Mouse (Mus musculus): ENCODE results near the gene Satb1. TPM values are rescaled to one million over a fixed set of nuclear protein-coding genes. Genes with fewer than 3 reads are reported as not detected.

Gene Satb1
- polyA plus RNA-seq, 1 experiment, result 873 TPM

DNA sequence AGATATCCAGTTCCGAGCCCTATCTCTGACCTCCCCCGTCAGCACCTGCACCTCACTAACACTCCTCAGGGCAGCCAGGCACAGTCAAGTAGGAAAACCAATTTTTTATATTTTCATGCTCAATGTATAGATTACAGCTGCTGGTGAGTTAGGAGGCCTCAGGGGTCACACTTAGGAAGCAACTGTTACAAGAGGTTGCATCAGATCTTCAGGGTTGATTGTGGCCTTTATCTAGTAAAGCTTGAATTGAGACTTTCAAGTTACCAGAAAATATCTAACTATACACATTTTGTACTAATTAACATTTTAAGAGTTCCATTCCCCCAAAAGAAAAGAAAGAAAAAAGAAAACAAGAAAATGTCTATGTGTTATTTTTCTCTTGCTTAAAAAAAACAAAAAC is 47.0 kb downstream of the Satb1 start:
- Histone ChIP-seq H3K27ac (ENCODE audit: control insufficient read depth, insufficient read depth, low read length) (no peak overlapping the region), H3K36me3 (ENCODE audit: control insufficient read depth, insufficient read depth, low read length) (peaks cover 95% of the 10 kb centered on the region), H3K4me1 (replicated peaks; ENCODE audit: control insufficient read depth, insufficient read depth, low read length) (peaks cover 3% of the 10 kb centered on the region; the same call in 1 of the 2 replicates), H3K27me3 (ENCODE audit: control insufficient read depth, insufficient read depth, low read length) (no peaks in the 10 kb centered on the region), H3K4me3 (ENCODE audit: control insufficient read depth, insufficient read depth, low read length) (no peak overlapping the region)
- no peak for DNase-seq
- no peak for TF ChIP-seq POLR2A (IDR thresholded peaks at IDR 0.05; ENCODE audit: control insufficient read depth, extremely low read depth, insufficient read depth, low read length, poor library complexity)
- no peak for TF ChIP-seq CTCF (IDR thresholded peaks at IDR 0.05; ENCODE audit: borderline replicate concordance, control insufficient read depth, extremely low read depth, insufficient read depth, low read length, poor library complexity)
- 96% methylated on average over 2 of the region's 2 CpGs for WGBS

DNA sequence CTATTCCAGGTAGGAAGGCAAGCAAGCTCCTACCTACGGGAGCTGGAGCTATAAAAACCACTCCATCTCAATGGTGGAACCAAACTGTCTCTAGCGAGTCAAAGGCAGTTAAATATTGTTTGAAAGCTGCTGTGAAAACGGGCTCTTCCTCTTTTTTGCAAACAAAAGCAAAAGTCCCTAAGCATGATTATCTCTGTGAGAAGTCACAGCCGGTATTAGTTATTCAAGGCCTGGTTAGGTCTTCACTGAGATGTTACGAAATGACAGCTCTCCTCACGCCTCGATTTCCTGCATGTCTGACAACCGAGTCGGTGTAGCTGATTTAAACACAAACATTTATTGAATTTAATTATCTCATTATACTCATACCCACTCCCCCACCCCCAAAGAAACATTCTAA is 48.2 kb downstream of the Satb1 start:
- H3K27ac ChIP-seq (ENCODE audit: control insufficient read depth, insufficient read depth, low read length), result no peak overlapping the region
- no peaks in the 10 kb centered on the region for H3K27me3 ChIP-seq (ENCODE audit: control insufficient read depth, insufficient read depth, low read length)
- peaks cover 3% of the 10 kb centered on the region; the same call in 1 of the 2 replicates for H3K4me1 ChIP-seq (replicated peaks; ENCODE audit: control insufficient read depth, insufficient read depth, low read length)
- TF ChIP-seq CTCF (IDR thresholded peaks at IDR 0.05; ENCODE audit: borderline replicate concordance, control insufficient read depth, extremely low read depth, insufficient read depth, low read length, poor library complexity), result no peak
- TF ChIP-seq POLR2A (IDR thresholded peaks at IDR 0.05; ENCODE audit: control insufficient read depth, extremely low read depth, insufficient read depth, low read length, poor library complexity), result no peak
- no peak overlapping the region for H3K4me3 ChIP-seq (ENCODE audit: control insufficient read depth, insufficient read depth, low read length)
- WGBS, result 62% methylated on average over 9 of the region's 9 CpGs
- DNase-seq, result no peak
- H3K36me3 ChIP-seq (ENCODE audit: control insufficient read depth, insufficient read depth, low read length), result peaks cover 95% of the 10 kb centered on the region

DNA sequence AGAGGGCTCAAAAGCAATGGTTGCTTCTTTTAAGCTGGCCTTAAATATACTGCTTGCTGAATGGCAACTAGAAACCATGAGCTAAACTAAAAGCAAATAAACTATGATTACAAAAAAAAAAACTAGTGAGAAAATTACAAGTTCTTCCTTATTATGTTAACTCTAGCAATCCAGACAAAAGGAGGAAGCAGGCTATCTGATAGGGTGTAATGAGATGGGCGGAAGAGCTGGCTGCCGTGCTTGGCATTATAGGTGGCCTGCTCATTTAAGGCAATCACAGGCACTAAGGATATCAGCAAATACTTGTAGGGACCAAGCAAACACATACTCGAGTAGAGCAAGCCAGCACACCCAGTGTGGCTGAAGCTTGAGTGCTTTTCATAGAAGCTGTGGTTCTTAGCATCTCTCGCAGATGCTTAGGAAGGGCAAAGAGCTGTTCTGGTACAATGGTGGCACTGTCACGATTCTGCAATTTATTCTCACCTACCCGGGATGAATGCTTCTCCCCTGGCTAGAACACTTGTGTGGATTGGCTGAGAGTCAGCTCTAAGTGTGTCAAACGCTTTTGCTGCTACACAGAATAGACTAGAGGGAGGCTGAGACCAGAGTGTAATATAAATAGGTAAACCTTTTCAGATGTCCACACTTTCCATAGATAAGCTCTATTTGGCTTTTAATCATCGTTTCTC is 49.4 kb downstream of the Satb1 start:
- peaks cover 95% of the 10 kb centered on the region for H3K36me3 ChIP-seq (ENCODE audit: control insufficient read depth, insufficient read depth, low read length)
- H3K27ac ChIP-seq (ENCODE audit: control insufficient read depth, insufficient read depth, low read length), result peak overlapping the region; percentile 20; the same call in 1 of the 2 replicates
- WGBS, result 92% methylated on average over 8 of the region's 8 CpGs
- H3K4me3 ChIP-seq (ENCODE audit: control insufficient read depth, insufficient read depth, low read length), result no peak overlapping the region
- TF ChIP-seq POLR2A (IDR thresholded peaks at IDR 0.05; ENCODE audit: control insufficient read depth, extremely low read depth, insufficient read depth, low read length, poor library complexity), result no peak
- no peak for TF ChIP-seq CTCF (IDR thresholded peaks at IDR 0.05; ENCODE audit: borderline replicate concordance, control insufficient read depth, extremely low read depth, insufficient read depth, low read length, poor library complexity)
- no peak for DNase-seq
- H3K27me3 ChIP-seq (ENCODE audit: control insufficient read depth, insufficient read depth, low read length), result no peaks in the 10 kb centered on the region
- H3K4me1 ChIP-seq (replicated peaks; ENCODE audit: control insufficient read depth, insufficient read depth, low read length), result 0 out of 2 replicates have a peak, but pooled peaks cover 3% of the 10 kb centered on the region

DNA sequence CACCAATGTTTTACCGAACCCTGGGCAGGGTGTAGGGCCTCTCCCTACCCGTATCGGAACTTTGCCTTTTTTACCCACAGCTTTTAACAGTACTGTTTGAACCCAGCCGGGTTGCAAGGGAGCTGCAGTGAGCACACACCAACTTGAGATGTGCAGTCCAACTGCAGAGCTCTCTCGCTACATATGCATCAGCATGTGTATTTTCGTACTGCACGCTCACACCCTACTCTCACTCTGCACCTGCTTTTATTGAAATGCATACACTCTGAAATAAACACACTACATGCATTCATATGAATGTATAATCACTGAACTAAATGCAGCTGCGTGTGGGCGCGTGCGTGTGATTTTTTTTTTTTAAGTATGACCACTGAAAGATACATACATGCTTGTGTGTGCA is 53.1 kb downstream of the Satb1 start:
- Histone ChIP-seq H3K36me3 (ENCODE audit: control insufficient read depth, insufficient read depth, low read length) (peaks cover 100% of the 10 kb centered on the region), H3K27ac (ENCODE audit: control insufficient read depth, insufficient read depth, low read length) (peak overlapping the region; percentile 27; the same call in 1 of the 2 replicates), H3K4me1 (replicated peaks; ENCODE audit: control insufficient read depth, insufficient read depth, low read length) (0 out of 2 replicates have a peak, but pooled peaks cover 2% of the 10 kb centered on the region), H3K4me3 (ENCODE audit: control insufficient read depth, insufficient read depth, low read length) (no peak overlapping the region), H3K27me3 (ENCODE audit: control insufficient read depth, insufficient read depth, low read length) (no peaks in the 10 kb centered on the region)
- WGBS, result 95% methylated on average over 11 of the region's 11 CpGs
- TF ChIP-seq CTCF (IDR thresholded peaks at IDR 0.05; ENCODE audit: borderline replicate concordance, control insufficient read depth, extremely low read depth, insufficient read depth, low read length, poor library complexity), result no peak
- no peak for TF ChIP-seq POLR2A (IDR thresholded peaks at IDR 0.05; ENCODE audit: control insufficient read depth, extremely low read depth, insufficient read depth, low read length, poor library complexity)
- no peak for DNase-seq

DNA sequence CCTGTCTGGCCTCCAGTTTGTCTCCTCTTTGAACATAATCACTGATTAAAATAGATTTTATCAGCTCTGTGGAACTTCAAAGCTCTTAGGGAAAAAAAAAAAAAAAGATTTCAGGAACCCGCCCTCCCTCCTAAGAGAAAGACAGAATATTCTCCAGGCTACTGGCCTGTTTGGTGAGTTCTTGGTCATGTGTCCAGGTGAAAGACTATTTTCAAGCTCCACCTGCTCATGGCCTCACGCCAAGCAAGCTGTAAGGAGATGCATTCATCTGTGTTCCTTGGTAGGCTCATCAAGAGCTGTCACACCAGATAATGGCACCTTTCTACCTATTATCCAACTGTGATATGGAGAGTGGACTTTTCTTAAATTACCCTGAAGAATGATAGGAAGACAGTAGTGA is 54.1 kb downstream of the Satb1 start:
- Histone ChIP-seq H3K4me3 (ENCODE audit: control insufficient read depth, insufficient read depth, low read length) (no peak overlapping the region), H3K36me3 (ENCODE audit: control insufficient read depth, insufficient read depth, low read length) (peaks cover 99% of the 10 kb centered on the region), H3K27me3 (ENCODE audit: control insufficient read depth, insufficient read depth, low read length) (no peaks in the 10 kb centered on the region), H3K4me1 (replicated peaks; ENCODE audit: control insufficient read depth, insufficient read depth, low read length) (0 out of 2 replicates have a peak, but pooled peaks cover 2% of the 10 kb centered on the region), H3K27ac (ENCODE audit: control insufficient read depth, insufficient read depth, low read length) (no peak overlapping the region)
- TF ChIP-seq CTCF (IDR thresholded peaks at IDR 0.05; ENCODE audit: borderline replicate concordance, control insufficient read depth, extremely low read depth, insufficient read depth, low read length, poor library complexity), result no peak
- TF ChIP-seq POLR2A (IDR thresholded peaks at IDR 0.05; ENCODE audit: control insufficient read depth, extremely low read depth, insufficient read depth, low read length, poor library complexity), result no peak
- WGBS, result 94% methylated on average over 2 of the region's 2 CpGs
- DNase-seq, result no peak

DNA sequence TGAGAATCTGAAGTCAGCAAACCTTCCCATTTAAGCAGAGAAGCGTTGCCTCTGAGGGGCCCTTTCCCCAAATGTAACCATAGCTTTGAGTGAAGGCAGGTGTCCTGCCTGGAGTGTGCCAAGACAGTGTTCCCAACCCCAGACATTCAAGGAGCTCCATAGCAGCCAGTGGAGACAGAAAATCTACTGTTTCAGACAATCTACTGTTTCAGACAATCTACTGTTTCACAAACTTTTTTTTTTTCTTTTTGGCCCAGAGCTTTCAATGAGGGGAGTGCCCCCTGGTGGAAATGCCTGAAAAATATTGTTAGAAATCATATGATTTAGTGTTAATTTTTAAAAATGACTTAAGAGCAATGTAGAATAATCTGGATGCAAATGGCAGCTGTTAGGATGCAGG is 55.3 kb downstream of the Satb1 start:
- 0 out of 2 replicates have a peak, but pooled peaks cover 2% of the 10 kb centered on the region for H3K4me1 ChIP-seq (replicated peaks; ENCODE audit: control insufficient read depth, insufficient read depth, low read length)
- no peak for TF ChIP-seq POLR2A (IDR thresholded peaks at IDR 0.05; ENCODE audit: control insufficient read depth, extremely low read depth, insufficient read depth, low read length, poor library complexity)
- TF ChIP-seq CTCF (IDR thresholded peaks at IDR 0.05; ENCODE audit: borderline replicate concordance, control insufficient read depth, extremely low read depth, insufficient read depth, low read length, poor library complexity), result no peak
- 75% methylated on average over 1 of the region's 1 CpGs for WGBS
- H3K4me3 ChIP-seq (ENCODE audit: control insufficient read depth, insufficient read depth, low read length), result no peak overlapping the region
- 0 out of 2 replicates have a peak overlapping the region, but pooled peaks have one; percentile 66 for H3K27ac ChIP-seq (ENCODE audit: control insufficient read depth, insufficient read depth, low read length)
- H3K27me3 ChIP-seq (ENCODE audit: control insufficient read depth, insufficient read depth, low read length), result no peaks in the 10 kb centered on the region
- H3K36me3 ChIP-seq (ENCODE audit: control insufficient read depth, insufficient read depth, low read length), result peaks cover 99% of the 10 kb centered on the region
- DNase-seq, result no peak
